Mouse (Mus musculus): ENCODE results near the gene Sh3bgrl3. TPM values are rescaled to one million over a fixed set of nuclear protein-coding genes. Genes with fewer than 3 reads are reported as not detected.

Gene Sh3bgrl3
- polyA plus RNA-seq, 1 experiment = 1,359 TPM

GRCm38 (mm10) chr4:134101979-134102741 lies 26.4 kb downstream of the Sh3bgrl3 start, which contains the start of gene Ubxn11:
TSS of gene Ubxn11 (plus strand) at chr4:134102570.
- H3K27ac ChIP-seq (ENCODE audit: insufficient read depth, low read depth, low read length) = no peak within 1 kb of the TSS

GRCm38 (mm10) chr4:134100245-134100644 lies 28.3 kb downstream of the Sh3bgrl3 start:
- Histone ChIP-seq H3K4me3 (ENCODE audit: insufficient read depth, low read length) (no peak overlapping the region), H3K27ac (ENCODE audit: insufficient read depth, low read depth, low read length) (peak overlapping the region; percentile 6; the same call in 1 of the 2 replicates), H3K4me1 (ENCODE audit: control insufficient read depth, insufficient read depth, low read length) (peaks cover 47% of the 10 kb centered on the region)
- TF ChIP-seq POLR2A (IDR thresholded peaks at IDR 0.05; ENCODE audit: borderline replicate concordance, low read depth, low read length) (no peak), CTCF (IDR thresholded peaks at IDR 0.05; ENCODE audit: low read depth, low read length) (no peak)

More at GRCm38 (mm10) chr4:134101979-134102741, 26.4 kb downstream of the Sh3bgrl3 start, which contains the start of gene Ubxn11:
- TF ChIP-seq CTCF (IDR thresholded peaks at IDR 0.05; ENCODE audit: low read depth, low read length) (no peak), POLR2A (IDR thresholded peaks at IDR 0.05; ENCODE audit: borderline replicate concordance, low read depth, low read length) (no peak)
- H3K4me1 ChIP-seq (ENCODE audit: control insufficient read depth, insufficient read depth, low read length) = peaks cover 38% of the 10 kb centered on the region
- H3K4me3 ChIP-seq (ENCODE audit: insufficient read depth, low read length) = peak within 1 kb of the TSS; percentile 96

- peak overlapping the region; percentile 35 for H3K4me3 ChIP-seq (ENCODE audit: insufficient read depth, low read length)
- peaks cover 59% of the 10 kb centered on the region for H3K4me1 ChIP-seq (ENCODE audit: control insufficient read depth, insufficient read depth, low read length)
- peak overlapping the region; percentile 94 for H3K27ac ChIP-seq (ENCODE audit: insufficient read depth, low read depth, low read length)
- TF ChIP-seq POLR2A (IDR thresholded peaks at IDR 0.05; ENCODE audit: borderline replicate concordance, low read depth, low read length) (peak; percentile 23; the same call in 1 of the 2 replicates), CTCF (IDR thresholded peaks at IDR 0.05; ENCODE audit: low read depth, low read length) (no peak)
These were observed 30.0 kb downstream of the Sh3bgrl3 start for GRCm38 (mm10) chr4:134098628-134099027.

- H3K4me1 ChIP-seq (ENCODE audit: control insufficient read depth, insufficient read depth, low read length) = peaks cover 73% of the 10 kb centered on the region
- no peak for TF ChIP-seq CTCF (IDR thresholded peaks at IDR 0.05; ENCODE audit: low read depth, low read length)
- TF ChIP-seq POLR2A (IDR thresholded peaks at IDR 0.05; ENCODE audit: borderline replicate concordance, low read depth, low read length) = no peak
- H3K27ac ChIP-seq (ENCODE audit: insufficient read depth, low read depth, low read length) = peak overlapping the region; percentile 94
- H3K4me3 ChIP-seq (ENCODE audit: insufficient read depth, low read length) = no peak overlapping the region; the same call in 1 of the 2 replicates
These were observed 31.5 kb downstream of the Sh3bgrl3 start for GRCm38 (mm10) chr4:134097015-134097608.

GRCm38 (mm10) chr4:134096120-134096519 lies 32.5 kb downstream of the Sh3bgrl3 start:
- Histone ChIP-seq H3K4me1 (ENCODE audit: control insufficient read depth, insufficient read depth, low read length) (peaks cover 73% of the 10 kb centered on the region), H3K4me3 (ENCODE audit: insufficient read depth, low read length) (no peak overlapping the region), H3K27ac (ENCODE audit: insufficient read depth, low read depth, low read length) (peak overlapping the region; percentile 94)
- TF ChIP-seq POLR2A (IDR thresholded peaks at IDR 0.05; ENCODE audit: borderline replicate concordance, low read depth, low read length) (no peak), CTCF (IDR thresholded peaks at IDR 0.05; ENCODE audit: low read depth, low read length) (no peak)

- TF ChIP-seq CTCF (IDR thresholded peaks at IDR 0.05; ENCODE audit: low read depth, low read length) (no peak), POLR2A (IDR thresholded peaks at IDR 0.05; ENCODE audit: borderline replicate concordance, low read depth, low read length) (no peak)
- H3K4me3 ChIP-seq (ENCODE audit: insufficient read depth, low read length) = peak within 1 kb of the TSS; percentile 64
- H3K4me1 ChIP-seq (ENCODE audit: control insufficient read depth, insufficient read depth, low read length) = peaks cover 65% of the 10 kb centered on the region
- H3K27ac ChIP-seq (ENCODE audit: insufficient read depth, low read depth, low read length) = peak within 1 kb of the TSS; percentile 66
These were observed 33.6 kb downstream of the Sh3bgrl3 start, which contains the start of gene Cd52 for GRCm38 (mm10) chr4:134094923-134095547. TSS of gene Cd52 (minus strand) at chr4:134095082.

GRCm38 (mm10) chr4:134094004-134094564 lies 34.5 kb downstream of the Sh3bgrl3 start:
- peaks cover 61% of the 10 kb centered on the region for H3K4me1 ChIP-seq (ENCODE audit: control insufficient read depth, insufficient read depth, low read length)
- peak overlapping the region; percentile 64 for H3K4me3 ChIP-seq (ENCODE audit: insufficient read depth, low read length)
- TF ChIP-seq POLR2A (IDR thresholded peaks at IDR 0.05; ENCODE audit: borderline replicate concordance, low read depth, low read length) = no peak
- no peak for TF ChIP-seq CTCF (IDR thresholded peaks at IDR 0.05; ENCODE audit: low read depth, low read length)
- peak overlapping the region; percentile 66 for H3K27ac ChIP-seq (ENCODE audit: insufficient read depth, low read depth, low read length)

GRCm38 (mm10) chr4:134092382-134093288 lies 36.0 kb downstream of the Sh3bgrl3 start:
- TF ChIP-seq CTCF (IDR thresholded peaks at IDR 0.05; ENCODE audit: low read depth, low read length) (peak; percentile 95), POLR2A (IDR thresholded peaks at IDR 0.05; ENCODE audit: borderline replicate concordance, low read depth, low read length) (no peak)
- H3K4me3 ChIP-seq (ENCODE audit: insufficient read depth, low read length) = no peak overlapping the region; the same call in 1 of the 2 replicates
- no peak overlapping the region for H3K27ac ChIP-seq (ENCODE audit: insufficient read depth, low read depth, low read length)
- H3K4me1 ChIP-seq (ENCODE audit: control insufficient read depth, insufficient read depth, low read length) = peaks cover 49% of the 10 kb centered on the region

GRCm38 (mm10) chr4:134091225-134091529 lies 37.4 kb downstream of the Sh3bgrl3 start:
- no peak overlapping the region for H3K27ac ChIP-seq (ENCODE audit: insufficient read depth, low read depth, low read length)
- no peak for TF ChIP-seq POLR2A (IDR thresholded peaks at IDR 0.05; ENCODE audit: borderline replicate concordance, low read depth, low read length)
- no peak for TF ChIP-seq CTCF (IDR thresholded peaks at IDR 0.05; ENCODE audit: low read depth, low read length)
- H3K4me1 ChIP-seq (ENCODE audit: control insufficient read depth, insufficient read depth, low read length) = peaks cover 35% of the 10 kb centered on the region
- H3K4me3 ChIP-seq (ENCODE audit: insufficient read depth, low read length) = no peak overlapping the region

Measured in bone marrow macrophage, adult 2 months (primary cell).